Mouse (Mus musculus): ENCODE data around the gene Chrm5. TPM values are rescaled to one million over a fixed set of nuclear protein-coding genes. Genes with fewer than 3 reads are reported as not detected.

Chrm5 gene
- polyA plus RNA-seq, 1 experiment: not detected

- H3K79me2 ChIP-seq (ENCODE audit: control insufficient read depth, insufficient read depth): no peaks in the 10 kb centered on the region
- no peak overlapping the region for H3ac ChIP-seq (ENCODE audit: control insufficient read depth, insufficient read length)
- no peak overlapping the region for H3K4me2 ChIP-seq (ENCODE audit: low read depth)
- H3K4me3 ChIP-seq: no peak overlapping the region
- H3K27me3 ChIP-seq (ENCODE audit: control insufficient read depth, insufficient read depth, insufficient read length): no peaks in the 10 kb centered on the region
- no peak for TF ChIP-seq MYOG (IDR thresholded peaks at IDR 0.05; ENCODE audit: control insufficient read depth in 1 of 3, insufficient read depth in 1 of 3, insufficient read length in 2 of 3, low read depth in 2 of 3)
- H3K36me3 ChIP-seq (ENCODE audit: control insufficient read depth, insufficient read depth): no peaks in the 10 kb centered on the region
Observed at GRCm38 (mm10) chr2:112474997-112475724, 5.4 kb downstream of the Chrm5 start.

- Histone ChIP-seq H3K4me2 (ENCODE audit: low read depth) (no peak overlapping the region), H3K4me3 (no peak overlapping the region), H3K27me3 (ENCODE audit: control insufficient read depth, insufficient read depth, insufficient read length) (no peaks in the 10 kb centered on the region), H3ac (ENCODE audit: control insufficient read depth, insufficient read length) (no peak overlapping the region), H3K79me2 (ENCODE audit: control insufficient read depth, insufficient read depth) (no peaks in the 10 kb centered on the region), H3K36me3 (ENCODE audit: control insufficient read depth, insufficient read depth) (peaks cover 22% of the 10 kb centered on the region)
- TF ChIP-seq MYOD1 (IDR thresholded peaks at IDR 0.05; ENCODE audit: control insufficient read depth in 1 of 3, insufficient read length in 2 of 3, low read depth in 2 of 3) (no peak), CEBPB (IDR thresholded peaks at IDR 0.05; ENCODE audit: insufficient read depth, poor library complexity, severe bottlenecking) (no peak), POLR2AphosphoS2 (IDR thresholded peaks at IDR 0.05; ENCODE audit: insufficient read length, low read depth) (no peak), TCF12 (IDR thresholded peaks at IDR 0.05; ENCODE audit: insufficient read depth, poor library complexity, severe bottlenecking) (no peak), REST (IDR thresholded peaks at IDR 0.05; ENCODE audit: insufficient read depth, insufficient read length) (no peak), SRF (IDR thresholded peaks at IDR 0.05; ENCODE audit: control insufficient read depth, insufficient read length, low read depth) (no peak), TCF3 (IDR thresholded peaks at IDR 0.05; ENCODE audit: insufficient read length, low read depth) (no peak)
Observed at GRCm38 (mm10) chr2:112472076-112472475, 8.5 kb downstream of the Chrm5 start.

GRCm38 (mm10) chr2:112470961-112471381 is 9.6 kb downstream of the Chrm5 start:
- Histone ChIP-seq H3K79me2 (ENCODE audit: control insufficient read depth, insufficient read depth) (no peaks in the 10 kb centered on the region), H3K36me3 (ENCODE audit: control insufficient read depth, insufficient read depth) (peaks cover 30% of the 10 kb centered on the region), H3K4me3 (no peak overlapping the region), H3K4me2 (ENCODE audit: low read depth) (peak overlapping the region; percentile 7), H3ac (ENCODE audit: control insufficient read depth, insufficient read length) (no peak overlapping the region), H3K27me3 (ENCODE audit: control insufficient read depth, insufficient read depth, insufficient read length) (no peaks in the 10 kb centered on the region)
- TF ChIP-seq MYOD1 (IDR thresholded peaks at IDR 0.05; ENCODE audit: control insufficient read depth in 1 of 3, insufficient read length in 2 of 3, low read depth in 2 of 3) (peak in 2 of 3 experiments; percentile 30 to 49), SRF (IDR thresholded peaks at IDR 0.05; ENCODE audit: control insufficient read depth, insufficient read length, low read depth) (no peak), E2F4 (IDR thresholded peaks at IDR 0.05; ENCODE audit: insufficient read depth) (no peak), TCF3 (IDR thresholded peaks at IDR 0.05; ENCODE audit: insufficient read length, low read depth) (no peak)

GRCm38 (mm10) chr2:112469542-112469941 is 11.0 kb downstream of the Chrm5 start:
- Histone ChIP-seq H3K4me3 (no peak overlapping the region), H3K4me2 (ENCODE audit: low read depth) (no peak overlapping the region), H3K79me2 (ENCODE audit: control insufficient read depth, insufficient read depth) (no peaks in the 10 kb centered on the region), H3ac (ENCODE audit: control insufficient read depth, insufficient read length) (no peak overlapping the region), H3K27me3 (ENCODE audit: control insufficient read depth, insufficient read depth, insufficient read length) (no peaks in the 10 kb centered on the region), H3K36me3 (ENCODE audit: control insufficient read depth, insufficient read depth) (peaks cover 31% of the 10 kb centered on the region)
- TF ChIP-seq MAX (IDR thresholded peaks at IDR 0.05; ENCODE audit: low read depth) (no peak), SRF (IDR thresholded peaks at IDR 0.05; ENCODE audit: control insufficient read depth, insufficient read length, low read depth) (no peak), MYOG (IDR thresholded peaks at IDR 0.05; ENCODE audit: control insufficient read depth in 1 of 3, insufficient read depth in 1 of 3, insufficient read length in 2 of 3, low read depth in 2 of 3) (no peak), CEBPB (IDR thresholded peaks at IDR 0.05; ENCODE audit: insufficient read depth, poor library complexity, severe bottlenecking) (no peak), TCF3 (IDR thresholded peaks at IDR 0.05; ENCODE audit: insufficient read length, low read depth) (no peak), POLR2A (IDR thresholded peaks at IDR 0.05; ENCODE audit: insufficient read length, low read depth) (no peak), USF1 (IDR thresholded peaks at IDR 0.05; ENCODE audit: low read depth) (no peak), TCF12 (IDR thresholded peaks at IDR 0.05; ENCODE audit: insufficient read depth, poor library complexity, severe bottlenecking) (no peak)

- H3K27me3 ChIP-seq (ENCODE audit: control insufficient read depth, insufficient read depth, insufficient read length): no peaks in the 10 kb centered on the region
- no peak overlapping the region for H3K4me3 ChIP-seq
- TF ChIP-seq MAX (IDR thresholded peaks at IDR 0.05; ENCODE audit: low read depth) (no peak), MYOD1 (IDR thresholded peaks at IDR 0.05; ENCODE audit: control insufficient read depth in 1 of 3, insufficient read length in 2 of 3, low read depth in 2 of 3) (no peak), POLR2A (IDR thresholded peaks at IDR 0.05; ENCODE audit: insufficient read length, low read depth) (no peak), TCF3 (IDR thresholded peaks at IDR 0.05; ENCODE audit: insufficient read length, low read depth) (no peak), MYOG (IDR thresholded peaks at IDR 0.05; ENCODE audit: control insufficient read depth in 1 of 3, insufficient read depth in 1 of 3, insufficient read length in 2 of 3, low read depth in 2 of 3) (no peak), E2F4 (IDR thresholded peaks at IDR 0.05; ENCODE audit: insufficient read depth) (no peak), CEBPB (IDR thresholded peaks at IDR 0.05; ENCODE audit: insufficient read depth, poor library complexity, severe bottlenecking) (no peak), SRF (IDR thresholded peaks at IDR 0.05; ENCODE audit: control insufficient read depth, insufficient read length, low read depth) (no peak), USF1 (IDR thresholded peaks at IDR 0.05; ENCODE audit: low read depth) (no peak), REST (IDR thresholded peaks at IDR 0.05; ENCODE audit: insufficient read depth, insufficient read length) (no peak), POLR2AphosphoS2 (IDR thresholded peaks at IDR 0.05; ENCODE audit: insufficient read length, low read depth) (no peak), TCF12 (IDR thresholded peaks at IDR 0.05; ENCODE audit: insufficient read depth, poor library complexity, severe bottlenecking) (no peak)
- H3K79me2 ChIP-seq (ENCODE audit: control insufficient read depth, insufficient read depth): peaks cover 49% of the 10 kb centered on the region
- H3ac ChIP-seq (ENCODE audit: control insufficient read depth, insufficient read length): no peak overlapping the region
- peaks cover 25% of the 10 kb centered on the region for H3K36me3 ChIP-seq (ENCODE audit: control insufficient read depth, insufficient read depth)
- no peak overlapping the region for H3K4me2 ChIP-seq (ENCODE audit: low read depth)
Observed at GRCm38 (mm10) chr2:112460557-112460956, 20.0 kb downstream of the Chrm5 start.

Data from myocyte (in vitro differentiated cells).